Mouse (Mus musculus) liver, embryonic 14.5 days (tissue): ENCODE data around the gene Mrpl21.

Source experiments
- CTCF ChIP-seq: IDR thresholded peaks from 2 replicates; pipeline ENCODE4 v1.5.1; 2016; ENCODE audit warnings: antibody characterized with exemption, low read depth, control low read depth
- EP300 ChIP-seq: IDR thresholded peaks from 2 replicates; pipeline ENCODE4 v1.6.1; 2016; ENCODE audit warnings: antibody characterized with exemption, low read depth

GRCm38 (mm10) chr19:3269279-3269678 lies 13.4 kb upstream of the Mrpl21 start:
- TF ChIP-seq EP300, result no peak
- TF ChIP-seq CTCF, result no peak
